Mouse (Mus musculus) layer of hippocampus, adult 2 months (tissue): Measurements from ENCODE around the gene Acta1. TPM values are rescaled to one million over a fixed set of nuclear protein-coding genes. Genes with fewer than 3 reads are reported as not detected.

Experiments
- DNase-seq, 2 experiments: peaks; one replicate each; pipeline ENCODE4 v3.0.0; 2022; ENCODE audit warnings: low spot score in 2 of 2
- H3K27ac ChIP-seq: fragments of 200-600 bp; 2 replicates; pipeline ENCODE4 v1.8.1; 2022
- H3K4me3 ChIP-seq: fragments of 200-600 bp; 2 replicates; pipeline ENCODE4 v1.8.1; 2022; ENCODE audit warnings: mild to moderate bottlenecking
- CTCF ChIP-seq: fragments of 200-600 bp; conservative IDR thresholded peaks from 2 replicates; pipeline ENCODE4 v1.8.1; 2022; ENCODE audit warnings: antibody characterized with exemption, mild to moderate bottlenecking, moderate library complexity
- long read RNA-seq, 2 experiments: library from polyadenylated mRNA; stranded (forward); transcript quantifications; one replicate each; pipeline ENCODE4 v2.0.0; 2021; ENCODE audit warnings: borderline mapping rate in 2 of 2
- total RNA-seq, 2 experiments: library from RNA; stranded (reverse); gene quantifications; 2 replicates each; pipeline ENCODE4 v1.2.3; 2021

Acta1 gene
- 1 to 10 TPM; 6.0 to 6.5 TPM for total RNA-seq
- long read RNA-seq, experiment 1, partial matches to known transcripts = 4 of 7 reads
- long read RNA-seq, experiment 1, other reads (novel, unspliced or antisense) = 0 of 7 reads
- long read RNA-seq, experiment 2, partial matches to known transcripts = 11 of 11 reads
- long read RNA-seq, experiment 2, other reads (novel, unspliced or antisense) = 0 of 11 reads

- no peak for DNase-seq
- Histone ChIP-seq H3K27ac (no peak within 1 kb of the TSS), H3K4me3 (no peak within 1 kb of the TSS)
- TF ChIP-seq CTCF = no peak
Measured at GRCm38 (mm10) chr8:123894502-123895097, at the start of gene Acta1. Gene Acta1 (minus strand): TSS chr8:123894751.

GRCm38 (mm10) chr8:123929026-123929425, 34.5 kb upstream of the Acta1 start:
- Histone ChIP-seq H3K27ac (no peak overlapping the region), H3K4me3 (no peak overlapping the region)
- no peak for DNase-seq
- TF ChIP-seq CTCF = no peak

DNA sequence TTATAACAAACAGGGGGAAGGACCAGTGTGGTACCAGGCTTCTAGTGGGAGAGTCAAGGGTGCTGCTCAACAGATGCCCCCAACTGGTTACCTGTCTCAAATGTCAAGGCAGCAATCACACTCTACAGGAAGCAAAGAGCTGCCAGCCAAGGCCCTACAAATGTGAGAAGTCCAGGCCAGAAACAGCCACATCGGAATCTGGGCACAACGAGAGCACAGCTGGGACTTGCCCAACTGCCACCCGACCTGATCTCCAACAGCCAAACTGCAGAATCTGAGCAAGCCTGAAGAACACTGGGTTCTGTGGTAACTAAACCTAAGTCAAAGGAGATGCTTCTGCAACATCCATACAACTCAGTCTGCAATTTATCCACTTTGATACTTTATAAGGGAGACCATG, 31.1 kb upstream of the Acta1 start:
- no peak overlapping the region for H3K27ac ChIP-seq
- no peak for DNase-seq

GRCm38 (mm10) chr8:123924719-123925118, 30.2 kb upstream of the Acta1 start:
- peak; percentile 95 for TF ChIP-seq CTCF

More for the DNA sequence above, 31.1 kb upstream of the Acta1 start:
- no peak for TF ChIP-seq CTCF
- H3K4me3 ChIP-seq = no peak overlapping the region

DNA sequence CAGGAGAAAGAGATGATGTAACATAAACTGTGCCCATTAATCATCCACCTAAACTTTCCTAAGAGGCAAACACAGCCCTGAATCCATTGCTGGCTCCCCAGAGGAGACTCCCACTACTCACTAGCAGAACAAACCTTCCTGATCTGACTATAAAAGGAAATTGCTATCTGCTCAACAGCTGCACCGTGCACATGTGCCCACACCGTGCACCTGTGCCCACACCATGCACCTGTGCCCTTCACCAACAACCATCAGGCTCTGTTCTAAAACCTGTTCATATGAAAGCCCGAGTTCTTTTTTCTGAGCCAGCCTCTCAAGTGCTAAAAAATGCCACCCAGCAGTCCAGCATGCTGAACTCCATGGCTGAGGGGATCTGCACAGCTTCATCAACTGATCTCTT, 20.1 kb upstream of the Acta1 start:
- no peak for DNase-seq
- H3K27ac ChIP-seq = no peak overlapping the region
- no peak overlapping the region for H3K4me3 ChIP-seq
- no peak for TF ChIP-seq CTCF

More at GRCm38 (mm10) chr8:123924719-123925118, 30.2 kb upstream of the Acta1 start:
- Histone ChIP-seq H3K27ac (no peak overlapping the region), H3K4me3 (no peak overlapping the region)
- DNase-seq = peak; percentile 81 to 86

DNA sequence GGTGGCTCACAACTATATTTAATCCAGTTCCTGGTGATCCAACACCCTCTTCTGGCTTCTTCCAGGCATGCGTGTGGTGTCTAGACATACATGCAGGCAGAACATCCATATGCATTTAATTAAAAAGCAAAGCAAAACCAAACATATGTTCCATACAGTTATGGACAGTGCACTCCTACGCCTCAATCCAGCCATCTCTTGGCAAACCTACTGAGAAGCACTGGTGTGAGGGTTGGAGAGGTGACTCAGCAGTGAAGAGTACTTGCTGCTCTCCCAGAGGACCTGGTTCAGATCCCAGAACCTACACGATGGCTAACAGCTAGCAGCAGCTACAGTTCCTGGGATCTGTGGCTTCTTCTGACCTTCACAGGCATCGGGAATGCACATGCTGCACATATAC, 17.7 kb upstream of the Acta1 start:
- TF ChIP-seq CTCF = 0 out of 2 replicates have a peak, but pooled peaks have one; percentile 9
- Histone ChIP-seq H3K27ac (no peak overlapping the region), H3K4me3 (no peak overlapping the region)
- DNase-seq = no peak

DNA sequence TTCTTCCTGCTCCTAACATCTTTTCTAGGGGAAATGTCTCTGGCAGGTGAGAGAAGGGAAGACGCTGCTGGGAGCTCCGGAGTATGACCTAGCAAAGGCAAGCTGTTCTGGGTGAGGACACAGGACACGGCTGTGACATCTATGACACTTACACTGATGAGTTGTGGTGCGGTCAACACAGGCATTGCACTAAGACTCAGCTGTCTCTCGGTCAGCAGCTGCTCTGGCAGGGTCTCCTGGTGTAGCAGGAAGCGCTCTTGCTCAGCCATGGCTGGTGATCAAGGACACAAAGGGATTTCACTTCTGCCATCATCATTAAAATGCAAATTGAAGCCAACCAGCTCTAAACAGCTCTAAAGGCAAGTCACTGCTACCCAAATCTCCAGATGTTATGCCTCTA, 13.1 kb upstream of the Acta1 start:
- H3K4me3 ChIP-seq = no peak overlapping the region
- DNase-seq = no peak
- TF ChIP-seq CTCF = no peak
- H3K27ac ChIP-seq = no peak overlapping the region; the same call in 1 of the 2 replicates

DNA sequence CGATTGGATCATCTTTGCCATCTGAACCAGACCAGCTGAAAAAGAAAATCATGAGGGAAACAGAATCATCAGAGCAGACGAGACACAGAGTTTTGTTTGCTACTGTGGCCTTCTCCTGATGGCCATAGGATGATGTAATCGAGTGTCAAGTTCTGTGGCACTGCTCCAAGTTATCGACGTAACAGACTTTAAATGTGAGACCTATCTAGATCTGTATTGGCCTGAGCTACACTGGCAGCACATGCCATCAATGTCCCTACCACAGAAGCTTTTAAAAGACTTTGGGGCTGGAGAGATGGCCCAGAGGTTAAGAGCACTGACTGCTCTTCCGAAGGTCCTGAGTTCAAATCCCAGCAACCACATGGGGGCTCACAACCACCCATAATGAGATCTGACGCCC, 8.1 kb upstream of the Acta1 start:
- no peak for TF ChIP-seq CTCF
- no peak overlapping the region for H3K27ac ChIP-seq
- DNase-seq = no peak
- no peak overlapping the region for H3K4me3 ChIP-seq

DNA sequence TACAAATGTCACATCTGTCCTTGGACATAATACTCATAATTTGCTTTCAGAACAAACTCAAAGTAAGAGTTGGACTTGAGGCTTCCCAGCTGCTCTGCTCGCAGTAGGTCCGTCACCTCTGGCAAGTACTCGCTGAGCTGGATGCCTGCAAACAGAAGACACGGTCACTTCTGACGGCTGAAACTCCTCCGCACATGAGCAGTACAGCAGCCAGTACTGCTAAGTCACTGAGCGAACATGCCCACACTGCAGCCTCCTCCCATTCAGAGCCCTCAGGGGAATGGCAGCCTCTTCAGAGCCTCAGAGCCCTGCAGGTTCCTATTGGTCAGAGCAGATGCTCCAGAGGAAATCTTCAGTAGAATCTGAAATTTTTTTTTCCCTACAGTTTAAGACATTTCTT, 4.8 kb upstream of the Acta1 start:
- Histone ChIP-seq H3K4me3 (no peak overlapping the region), H3K27ac (no peak overlapping the region)
- no peak for DNase-seq
- no peak for TF ChIP-seq CTCF

- Histone ChIP-seq H3K4me3 (no peak overlapping the region), H3K27ac (no peak overlapping the region)
- DNase-seq = no peak
- no peak for TF ChIP-seq CTCF
Measured at GRCm38 (mm10) chr8:123898576-123898975, 4.0 kb upstream of the Acta1 start.

DNA sequence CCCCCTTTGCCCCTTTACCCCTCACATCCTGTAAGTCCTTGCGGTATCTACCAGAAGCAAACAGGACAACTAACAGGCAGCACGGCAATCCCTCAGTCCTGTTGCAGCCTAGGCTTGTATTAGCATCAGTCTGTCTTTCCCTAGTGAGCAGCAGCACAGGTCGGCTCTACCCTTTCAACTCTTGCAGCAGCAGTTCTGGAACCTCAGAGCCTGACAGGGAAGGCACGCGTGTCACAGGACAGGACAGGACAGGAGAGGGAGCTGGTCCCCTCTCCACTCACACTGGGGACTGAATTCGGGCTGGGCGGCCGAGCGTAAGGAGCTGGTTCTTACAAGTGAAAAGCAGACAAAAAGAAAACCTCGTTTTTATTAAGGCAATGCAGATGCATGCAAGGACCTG, 2.2 kb upstream of the Acta1 start:
- no peak for TF ChIP-seq CTCF
- Histone ChIP-seq H3K27ac (no peak overlapping the region), H3K4me3 (no peak overlapping the region)
- no peak for DNase-seq

- no peak for TF ChIP-seq CTCF
Measured at GRCm38 (mm10) chr8:123896366-123896761, 1.8 kb upstream of the Acta1 start.

DNA sequence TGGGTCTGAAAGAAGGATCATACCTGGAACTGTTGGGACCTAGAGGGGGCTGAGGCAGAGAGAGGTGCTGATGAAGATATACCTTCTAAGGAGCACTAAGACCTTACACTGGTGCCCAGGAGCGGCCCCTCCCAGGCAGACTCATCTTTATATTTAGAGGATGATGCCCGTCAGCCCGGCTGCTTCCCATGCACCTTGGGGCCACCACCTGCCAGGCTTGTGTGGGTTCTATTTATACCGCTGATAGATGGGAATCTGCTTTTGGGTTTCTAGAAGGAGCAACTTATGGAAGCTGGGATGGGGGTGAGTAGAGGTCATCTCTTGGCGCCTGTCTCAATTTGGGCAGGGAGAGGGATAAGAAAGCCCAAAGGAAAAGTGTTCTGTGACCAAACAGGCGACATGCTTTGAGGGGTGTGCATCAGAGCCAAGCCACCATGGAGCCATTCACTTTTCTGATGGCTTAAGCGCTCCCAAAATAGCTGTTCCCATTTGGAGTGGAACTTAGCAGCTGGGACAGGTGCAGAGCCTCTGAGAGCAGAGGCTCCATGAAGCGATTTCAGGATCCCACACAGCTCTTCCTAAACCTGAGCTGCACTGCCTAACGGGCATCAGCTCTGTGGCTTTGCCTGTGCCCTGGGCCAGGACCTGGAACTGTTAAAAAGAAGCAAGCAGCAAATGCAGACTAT, 1.3 kb upstream of the Acta1 start:
- no peak overlapping the region for H3K27ac ChIP-seq
- no peak for TF ChIP-seq CTCF
- DNase-seq = no peak
- H3K4me3 ChIP-seq = no peak overlapping the region

More at GRCm38 (mm10) chr8:123896366-123896761, 1.8 kb upstream of the Acta1 start:
- H3K4me3 ChIP-seq = no peak overlapping the region
- no peak overlapping the region for H3K27ac ChIP-seq
- no peak for DNase-seq

DNA sequence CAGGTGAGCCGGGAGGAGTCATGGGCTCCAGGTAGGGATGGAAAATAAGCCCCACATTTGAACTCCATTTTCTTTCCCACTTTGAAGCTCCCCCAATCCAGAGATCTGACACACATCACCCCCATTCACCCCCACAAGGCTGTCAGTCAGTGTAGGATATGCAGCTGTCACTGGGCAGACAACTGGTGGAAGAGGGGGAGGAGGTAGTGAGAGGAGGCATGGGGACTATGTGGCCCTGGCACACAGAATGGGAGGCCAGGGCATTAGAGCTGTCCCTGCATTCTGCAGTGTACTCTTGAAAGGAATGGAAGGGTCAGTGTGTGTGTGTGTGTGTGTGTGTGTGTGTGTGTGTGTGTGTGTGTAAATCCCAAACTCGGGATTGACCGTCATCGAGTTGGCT, 679 bp upstream of the Acta1 start:
- Histone ChIP-seq H3K4me3 (no peak overlapping the region), H3K27ac (no peak overlapping the region)
- no peak for TF ChIP-seq CTCF
- DNase-seq = no peak
